ENCODE assay signal across 18 mouse cellular contexts in the genomic region with DNA sequence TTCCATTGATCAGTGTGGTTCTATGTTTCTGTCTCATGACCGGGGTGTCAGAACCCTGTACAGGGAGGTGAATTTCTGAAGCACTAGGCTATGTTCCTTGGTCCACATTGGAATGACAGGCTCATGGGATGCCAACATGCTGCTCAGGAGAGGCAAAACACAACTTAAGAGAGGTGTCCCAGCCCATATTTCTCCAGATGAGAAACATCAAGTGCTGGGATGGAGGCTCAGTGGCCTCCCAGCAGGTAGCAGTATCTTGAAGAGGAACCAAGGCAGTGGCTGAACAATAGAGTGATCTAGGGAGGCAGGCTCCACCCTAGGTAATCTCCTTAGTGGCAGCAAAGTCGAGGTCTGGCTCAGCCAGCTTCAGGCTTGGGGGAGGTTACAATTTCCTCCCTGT.
"Had no signal": no experiment of that assay in that cellular context is flagged by ENCODE, and none has a peak within 500 bp of the region (broad histone marks: within the 10 kb centered on the region; RNA-seq: fewer than 3 reads in every experiment).

No protein-coding gene starts in this region.

- H3K4me1 ChIP-seq: midbrain, embryonic 12.5 days; neural tube, embryonic 13.5 days; neural tube, embryonic 15.5 days had no signal

- H3K36me3 ChIP-seq: midbrain, embryonic 10.5 days; midbrain, embryonic 12.5 days; neural tube, embryonic 13.5 days; neural tube, embryonic 15.5 days had no signal

- H3K9ac ChIP-seq: lung, embryonic 14.5 days; midbrain, embryonic 12.5 days; neural tube, embryonic 13.5 days; neural tube, embryonic 15.5 days had no signal

- H3K9me3 ChIP-seq: midbrain, embryonic 10.5 days; midbrain, embryonic 12.5 days; neural tube, embryonic 13.5 days; neural tube, embryonic 15.5 days had no signal

- H3K27me3 ChIP-seq: midbrain, embryonic 12.5 days; neural tube, embryonic 13.5 days; neural tube, embryonic 15.5 days had no signal

- DNase-seq: lung, adult 18-20 months; lung, embryonic 14.5 days; lung, postnatal 10 days; lung, postnatal 4 days; midbrain, embryonic 14.5 days; retina, postnatal 1 day; right cerebral cortex, adult 18-20 months; right cerebral cortex, postnatal 25 days; right cerebral cortex, postnatal 4 days; spleen, adult 18-20 months; thymus, adult 18-20 months; thymus, postnatal 14 days; thymus, postnatal 36 days had no signal

- H3K27ac ChIP-seq: midbrain, embryonic 10.5 days; midbrain, embryonic 12.5 days; neural tube, embryonic 13.5 days; neural tube, embryonic 15.5 days had no signal

- H3K4me3 ChIP-seq: midbrain, embryonic 10.5 days; midbrain, embryonic 12.5 days; myocyte; neural tube, embryonic 13.5 days; neural tube, embryonic 15.5 days had no signal
